Mouse (Mus musculus) layer of hippocampus, postnatal 25 days (tissue): ENCODE results near the gene Tarsl2. TPM values are rescaled to one million over a fixed set of nuclear protein-coding genes. Genes with fewer than 3 reads are reported as not detected.

ENCODE experiments used
- DNase-seq, 2 experiments: peaks; one replicate each; pipeline ENCODE4 v3.0.0; 2022; ENCODE audit warnings: mixed read lengths in 2 of 2, low spot score in 1 of 2; ENCODE audit errors: extremely low spot score in 1 of 2
- total RNA-seq, 2 experiments: library from RNA; stranded (reverse); gene quantifications; 2 replicates each; pipeline ENCODE4 v1.2.3; 2021

The Tarsl2 gene
- total RNA-seq, 2 experiments from 2014 or later: 36.2 to 36.7 TPM

GRCm38 (mm10) chr7:65713782-65714181 lies 69.1 kb downstream of the Tarsl2 start:
- DNase-seq: no peak

GRCm38 (mm10) chr7:65714304-65714703 lies 69.6 kb downstream of the Tarsl2 start:
- DNase-seq: no peak

DNA sequence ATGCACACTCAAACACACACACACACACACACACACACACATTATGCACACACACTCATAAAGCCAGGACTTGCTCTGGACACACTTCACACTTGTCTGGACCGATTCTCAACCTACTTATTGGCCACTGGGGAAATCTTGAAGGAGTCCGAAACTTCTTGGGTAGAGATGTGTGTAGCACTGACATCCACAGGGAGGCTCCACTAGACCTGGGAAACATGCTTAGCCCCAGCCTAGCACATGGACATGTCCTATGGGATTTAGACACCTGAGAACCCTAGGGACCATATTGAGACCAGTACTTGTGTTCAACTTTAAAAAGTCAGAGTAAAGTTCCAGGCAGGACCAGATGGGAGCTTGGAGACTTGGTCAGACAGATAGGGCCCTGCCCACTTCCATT lies 89.3 kb downstream of the Tarsl2 start:
- DNase-seq: no peak

GRCm38 (mm10) chr7:65735261-65735660 lies 90.6 kb downstream of the Tarsl2 start:
- no peak for DNase-seq

DNA sequence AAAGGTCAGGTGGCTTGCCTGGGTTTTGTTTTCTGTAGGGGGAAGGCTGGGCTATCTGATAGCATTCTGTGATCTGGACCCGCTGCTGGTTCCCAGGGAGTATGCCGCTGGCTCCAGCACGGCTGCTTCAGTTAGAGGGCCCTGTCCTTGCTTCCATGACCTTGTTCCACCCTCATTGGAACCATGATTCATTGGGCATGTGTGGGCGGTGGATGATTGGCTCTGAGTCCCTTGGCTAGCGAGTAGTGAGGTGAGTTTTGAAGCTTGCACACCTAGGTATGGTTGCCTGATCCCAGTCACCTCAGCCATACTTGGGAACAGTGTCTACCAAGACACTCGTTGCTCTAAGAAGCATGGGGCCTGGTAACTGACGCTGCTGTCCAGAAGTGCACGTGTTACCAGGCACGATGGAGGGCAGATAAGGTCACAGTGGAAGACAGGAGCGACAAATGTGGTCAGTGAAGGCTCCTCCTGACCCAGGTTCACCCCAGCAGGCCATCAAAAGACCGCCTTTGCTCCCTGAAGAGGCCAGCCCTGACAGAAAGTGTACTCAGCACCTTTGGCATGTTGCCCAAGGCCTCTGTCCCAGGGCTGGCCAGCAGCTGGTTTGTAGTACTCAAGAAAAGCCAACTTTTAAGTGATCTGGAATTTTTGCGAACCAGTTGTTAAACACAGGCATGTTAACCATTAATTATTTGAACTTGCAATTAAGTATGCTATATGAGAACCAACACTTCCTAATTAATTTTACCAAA lies 92.8 kb downstream of the Tarsl2 start:
- DNase-seq: no peak

Other genes starting within 250 kb of the Tarsl2 start
- gene Tjp1, start 117.1 kb upstream of the Tarsl2 start, total RNA-seq: 100 to 1,000 TPM; 149 to 169 TPM
- gene Tm2d3, start 46.3 kb downstream of the Tarsl2 start, total RNA-seq: 10 to 100 TPM; 45.4 to 51.6 TPM
- 10 to 100 TPM; 13.7 to 16.4 TPM for gene Pcsk6, start 216.8 kb downstream of the Tarsl2 start, total RNA-seq